Mouse (Mus musculus) CH12.LX (cell line): ENCODE results near the gene Urm1. TPM values are rescaled to one million over a fixed set of nuclear protein-coding genes. Genes with fewer than 3 reads are reported as not detected.

ENCODE experiments used
- DNase-seq: peaks from one replicate; pipeline ENCODE4 v3.0.0-alpha.2; 2013; ENCODE audit errors: extremely low read depth
- H3K27ac ChIP-seq: 2 replicates; pipeline ENCODE4 v1.5.1; 2012; ENCODE audit warnings: low read depth, mild to moderate bottlenecking, control low read depth, moderate library complexity; ENCODE audit not compliant: insufficient read depth
- H3K27me3 ChIP-seq: replicated peaks from 2 replicates; pipeline ENCODE3; 2012; ENCODE audit warnings: inconsistent platforms
- H3K36me3 ChIP-seq, 2 experiments: replicated peaks in 1 of 2; 2 replicates each; pipeline versions ENCODE3 to v1.6.1; 2012; ENCODE audit warnings: inconsistent platforms in 1 of 2, low read length in 1 of 2, mild to moderate bottlenecking in 1 of 2, mixed read lengths in 1 of 2, moderate library complexity in 1 of 2; ENCODE audit not compliant: control insufficient read depth in 1 of 2, insufficient read depth in 1 of 2
- H3K4me1 ChIP-seq, 2 experiments: 2 replicates each; pipeline ENCODE4 v1.6.1; 2012; ENCODE audit warnings: inconsistent platforms in 1 of 2, moderate library complexity in 1 of 2; ENCODE audit not compliant: insufficient read depth in 2 of 2, control insufficient read depth in 1 of 2
- H3K4me2 ChIP-seq: 2 replicates; pipeline ENCODE4 v1.6.1; 2012; ENCODE audit warnings: low read depth, mild to moderate bottlenecking, control low read depth; ENCODE audit not compliant: poor library complexity, insufficient read depth, severe bottlenecking
- H3K4me3 ChIP-seq, 3 experiments: fragments of 150-350 bp in 1 of 3; sonication (generic) in 1 of 3; replicated peaks in 1 of 3; 2 replicates each; pipeline versions ENCODE3 to v1.5.1; 2011 to 2012; ENCODE audit warnings: low read depth in 2 of 3, low read length in 2 of 3, mild to moderate bottlenecking in 2 of 3, moderate library complexity in 2 of 3, control low read depth in 1 of 3, improper control_type of control experiment in 1 of 3, inconsistent platforms in 1 of 3, mixed read lengths in 1 of 3; ENCODE audit not compliant: poor library complexity in 1 of 3
- H3K79me2 ChIP-seq: replicated peaks from 2 replicates; pipeline ENCODE4 v1.6.1; 2012; ENCODE audit warnings: mild to moderate bottlenecking, moderate library complexity; ENCODE audit not compliant: control insufficient read depth, poor library complexity, insufficient read depth, severe bottlenecking; ENCODE audit errors: extremely low read depth
- H3K9ac ChIP-seq: 2 replicates; pipeline ENCODE4 v1.6.1; 2012; ENCODE audit warnings: low read depth, mild to moderate bottlenecking, control low read depth, moderate library complexity; ENCODE audit not compliant: insufficient read depth
- H3K9me3 ChIP-seq: replicated peaks from 2 replicates; pipeline ENCODE3; 2012; ENCODE audit warnings: low read length, inconsistent platforms, mixed read lengths
- CHD2 ChIP-seq: IDR thresholded peaks from 2 replicates; pipeline ENCODE4 v1.6.1; 2011; ENCODE audit warnings: low read length, improper control_type of control experiment
- CTCF ChIP-seq, 2 experiments: IDR thresholded peaks in 1 of 2; conservative IDR thresholded peaks in 1 of 2; 2 replicates each; pipeline ENCODE4 v1.5.1; 2011 to 2012; ENCODE audit warnings: low read depth in 2 of 2, low read length in 2 of 2, improper control_type of control experiment in 1 of 2, inconsistent platforms in 1 of 2, mild to moderate bottlenecking in 1 of 2, moderate library complexity in 1 of 2
- ELF1 ChIP-seq: IDR thresholded peaks from 2 replicates; pipeline ENCODE4 v1.6.1; 2014; ENCODE audit warnings: low read depth, mild to moderate bottlenecking, inconsistent platforms, low read length, improper control_type of control experiment
- EP300 ChIP-seq: IDR thresholded peaks from 2 replicates; pipeline ENCODE4 v1.6.1; 2011; ENCODE audit warnings: low read length, improper control_type of control experiment
- GABPA ChIP-seq: IDR thresholded peaks from 2 replicates; pipeline ENCODE4 v1.6.1; 2012; ENCODE audit warnings: low read depth, low read length, improper control_type of control experiment, inconsistent platforms; ENCODE audit not compliant: insufficient replicate concordance
- HCFC1 ChIP-seq: IDR thresholded peaks from 2 replicates; pipeline ENCODE4 v1.6.1; 2012; ENCODE audit warnings: low read depth, mild to moderate bottlenecking, inconsistent platforms, low read length, improper control_type of control experiment
- JUN ChIP-seq: IDR thresholded peaks from 2 replicates; pipeline ENCODE4 v1.6.1; 2011; ENCODE audit warnings: low read depth, mild to moderate bottlenecking, low read length, improper control_type of control experiment, moderate library complexity; ENCODE audit not compliant: insufficient read depth
- JUND ChIP-seq: conservative IDR thresholded peaks from 2 replicates; pipeline ENCODE4 v1.6.1; 2011; ENCODE audit warnings: low read depth, low read length, improper control_type of control experiment
- MAX ChIP-seq: IDR thresholded peaks from 2 replicates; pipeline ENCODE4 v1.6.1; 2011; ENCODE audit warnings: low read length, improper control_type of control experiment
- MAZ ChIP-seq: IDR thresholded peaks from 2 replicates; pipeline ENCODE4 v1.6.1; 2012; ENCODE audit warnings: low read depth, mild to moderate bottlenecking, inconsistent platforms, low read length, improper control_type of control experiment, moderate library complexity
- MEF2A ChIP-seq: IDR thresholded peaks from 2 replicates; pipeline ENCODE4 v1.6.1; 2014; ENCODE audit warnings: low read depth, mild to moderate bottlenecking, inconsistent platforms, low read length, improper control_type of control experiment, borderline replicate concordance
- MXI1 ChIP-seq: IDR thresholded peaks from 2 replicates; pipeline ENCODE4 v1.6.1; 2011; ENCODE audit warnings: mild to moderate bottlenecking, low read depth, low read length, improper control_type of control experiment
- MYC ChIP-seq: IDR thresholded peaks from 2 replicates; pipeline ENCODE4 v1.6.1; 2011; ENCODE audit warnings: low read depth, mild to moderate bottlenecking, improper control_type of control experiment, low read length
- NELFE ChIP-seq: IDR thresholded peaks from 2 replicates; pipeline ENCODE4 v1.6.1; 2011; ENCODE audit warnings: low read depth, low read length, improper control_type of control experiment
- PAX5 ChIP-seq: IDR thresholded peaks from 2 replicates; pipeline ENCODE4 v1.6.1; 2012; ENCODE audit warnings: low read length, inconsistent platforms, mixed read lengths
- POLR2A ChIP-seq: IDR thresholded peaks from 2 replicates; pipeline ENCODE4 v1.6.1; 2011; ENCODE audit warnings: low read depth, mild to moderate bottlenecking, improper control_type of control experiment, low read length
- POLR2AphosphoS2 ChIP-seq: IDR thresholded peaks from 2 replicates; pipeline ENCODE4 v1.6.1; 2011; ENCODE audit warnings: low read depth, low read length, improper control_type of control experiment
- RAD21 ChIP-seq: IDR thresholded peaks from 2 replicates; pipeline ENCODE4 v1.6.1; 2011; ENCODE audit warnings: low read depth, mild to moderate bottlenecking, low read length, improper control_type of control experiment, moderate library complexity
- RCOR1 ChIP-seq: conservative IDR thresholded peaks from 2 replicates; pipeline ENCODE4 v1.6.1; 2012; ENCODE audit warnings: low read depth, mild to moderate bottlenecking, inconsistent platforms, low read length, improper control_type of control experiment
- SMC3 ChIP-seq: IDR thresholded peaks from 2 replicates; pipeline ENCODE4 v1.6.1; 2011; ENCODE audit warnings: low read depth, low read length, improper control_type of control experiment
- TBP ChIP-seq: conservative IDR thresholded peaks from 2 replicates; pipeline ENCODE4 v1.6.1; 2011; ENCODE audit warnings: low read depth, low read length, improper control_type of control experiment
- UBTF ChIP-seq: IDR thresholded peaks from 2 replicates; pipeline ENCODE4 v1.6.1; 2012; ENCODE audit warnings: low read depth, mild to moderate bottlenecking, inconsistent platforms, low read length, improper control_type of control experiment, moderate library complexity
- USF2 ChIP-seq: conservative IDR thresholded peaks from 2 replicates; pipeline ENCODE4 v1.6.1; 2011; ENCODE audit warnings: low read depth, low read length, improper control_type of control experiment
- ZKSCAN1 ChIP-seq: IDR thresholded peaks from 2 replicates; pipeline ENCODE4 v1.6.1; 2012; ENCODE audit warnings: low read depth, inconsistent platforms, low read length, improper control_type of control experiment, borderline replicate concordance
- dilution Hi-C: fragments of 300-500 bp; cut with MboI; formaldehyde crosslinking; loops from 2 replicates; pipeline ENCODE4 v1.14.3; 2020; ENCODE audit warnings: low sequenced_read_pairs; ENCODE audit not compliant: extremely low pct_unique_long_range_greater_than_20kb, extremely low pct_ligation_motif_present
- in situ Hi-C: fragments of 300-500 bp; cut with MboI; formaldehyde crosslinking; loops from 3 replicates; pipeline ENCODE4 v1.14.3; 2019; ENCODE audit warnings: low sequenced_read_pairs, low pct_ligation_motif_present, low pct_unique_long_range_greater_than_20kb, mixed read lengths
- polyA plus RNA-seq: library from polyadenylated mRNA; unstranded; fragments of >175 nt; gene quantifications from 2 replicates; pipeline ENCODE4 v1.2.1, GENCODE M21; 2012; ENCODE audit warnings: low read depth; ENCODE audit not compliant: insufficient read length
- total RNA-seq, 2 experiments: library from RNA; depleted of rRNA; stranded (reverse); fragments of 300-350 nt in 1 of 2; fragments of >200 nt in 1 of 2; gene quantifications; 2 replicates each; pipeline ENCODE4 v1.2.3; 2012 to 2014

Urm1 gene
- total and polyA plus RNA-seq, 3 experiments, result 25.6 to 31.9 (median 29.2) TPM

DNA sequence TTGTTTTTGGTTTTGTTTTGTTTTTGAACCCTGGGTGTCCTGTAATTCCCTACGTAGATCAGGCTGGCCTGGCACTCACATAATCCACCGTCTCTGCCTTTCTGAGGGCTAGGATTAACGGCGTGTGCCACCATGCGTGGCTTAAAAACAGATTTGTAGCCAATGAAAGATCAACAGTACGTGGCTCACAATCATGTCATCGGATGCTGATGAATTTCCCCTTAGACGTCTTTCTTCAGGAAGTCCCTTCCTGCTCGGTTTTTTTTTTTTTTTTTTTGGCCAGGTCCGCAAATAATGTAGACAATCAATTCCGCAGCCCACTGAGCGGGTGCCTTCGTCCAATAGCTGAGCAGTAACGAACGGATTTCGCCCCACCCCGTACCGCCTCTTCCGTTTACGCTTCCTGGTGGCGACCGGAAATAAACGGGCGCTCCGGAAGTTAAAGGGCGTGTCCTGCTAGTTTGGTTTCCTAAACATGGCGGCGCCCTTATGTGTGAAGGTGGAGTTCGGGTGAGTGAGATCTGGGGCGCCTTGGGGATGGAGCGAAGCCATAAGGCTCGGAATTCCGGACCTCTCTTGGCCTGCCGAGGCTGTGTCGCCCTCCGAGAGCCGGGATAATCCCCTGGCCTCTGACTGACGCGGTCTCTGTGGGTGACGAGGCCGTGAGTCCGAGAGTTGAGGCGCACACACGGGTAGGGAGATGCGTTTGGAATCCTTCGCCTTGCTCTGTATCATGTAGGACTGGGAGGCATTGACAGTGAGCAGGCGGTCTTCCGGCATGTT lies 7.2 kb downstream of the Urm1 start (continued):
- TF ChIP-seq PAX5, result no peak
- TF ChIP-seq NELFE, result peak; percentile 89
- TF ChIP-seq MXI1, result peak; percentile 86
- TF ChIP-seq MEF2A, result peak; percentile 67
- TF ChIP-seq ZKSCAN1, result no peak; the same call in 1 of the 2 replicates
- no peak; the same call in 1 of the 2 replicates for TF ChIP-seq UBTF
- peak; percentile 82 for TF ChIP-seq MAX
- no peak for TF ChIP-seq JUN
- TF ChIP-seq POLR2A, result peak; percentile 75
- 0 out of 2 replicates have a peak, but pooled peaks have one; percentile 21 for TF ChIP-seq EP300
- TF ChIP-seq MAZ, result peak; percentile 81; the same call in 1 of the 2 replicates
- TF ChIP-seq JUND, result peak; percentile 62; the same call in 1 of the 2 replicates
- TF ChIP-seq HCFC1, result peak; percentile 94
- TF ChIP-seq SMC3, result no peak
- TF ChIP-seq TBP, result peak; percentile 92
- TF ChIP-seq CHD2, result peak; percentile 72
- TF ChIP-seq RCOR1, result peak; percentile 80; the same call in 1 of the 2 replicates
- peak; percentile 98 for TF ChIP-seq ELF1
- no peak for TF ChIP-seq USF2
- no peak for TF ChIP-seq RAD21

DNA sequence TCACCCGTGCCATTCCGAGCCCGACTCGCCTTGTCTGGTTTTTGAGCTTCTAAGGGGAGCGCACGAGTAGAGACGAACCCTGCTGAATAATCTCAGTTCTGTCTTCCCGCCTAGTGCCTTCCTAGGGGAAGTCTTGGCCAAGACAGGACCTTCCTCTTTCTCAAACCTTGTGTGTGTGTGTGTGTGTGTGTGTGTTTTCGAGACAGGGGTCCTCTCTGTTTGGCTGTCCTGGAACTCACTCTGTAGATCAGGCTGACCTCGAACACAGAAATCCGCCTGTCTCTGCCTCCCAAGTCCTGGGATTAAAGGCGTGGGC lies 7.8 kb downstream of the Urm1 start:
- peak overlapping the region; percentile 5; the same call in 1 of the 2 replicates for H3K27ac ChIP-seq
- in situ Hi-C loops, result no loop called here
- peak overlapping the region; percentile 91 for H3K4me2 ChIP-seq
- no peak for DNase-seq
- H3K4me3 ChIP-seq, result peak overlapping the region; percentile 87 to 100 (median 95)
- peaks cover 33% of the 10 kb centered on the region for H3K79me2 ChIP-seq
- H3K4me1 ChIP-seq, result peaks cover 5 to 14% of the 10 kb centered on the region in 2 experiments; a peak in 3 of 4 replicates
- peak overlapping the region; percentile 75 for H3K9ac ChIP-seq
- no peak for TF ChIP-seq GABPA
- no peak for TF ChIP-seq JUND
- TF ChIP-seq POLR2AphosphoS2, result no peak
- TF ChIP-seq CTCF (conservative IDR thresholded peaks at IDR 0.05 in 1 of 2, IDR thresholded peaks at IDR 0.05 in 1 of 2; ENCODE audit: low read depth in 2 of 2, low read length in 2 of 2), result no peak
- no peak for TF ChIP-seq MYC
- TF ChIP-seq, all 38 proteins: peak for 0
- dilution Hi-C loops, result no loop called here
- peaks cover 2 to 35% of the 10 kb centered on the region in 2 experiments for H3K36me3 ChIP-seq
- no peaks in the 10 kb centered on the region for H3K9me3 ChIP-seq
- no peaks in the 10 kb centered on the region for H3K27me3 ChIP-seq
